Mouse (Mus musculus): ENCODE results near the gene Zbtb39. TPM values are rescaled to one million over a fixed set of nuclear protein-coding genes. Genes with fewer than 3 reads are reported as not detected.

Zbtb39 gene
- 10 to 100 TPM; 11.5 to 14.0 TPM for total RNA-seq (2023)

DNA sequence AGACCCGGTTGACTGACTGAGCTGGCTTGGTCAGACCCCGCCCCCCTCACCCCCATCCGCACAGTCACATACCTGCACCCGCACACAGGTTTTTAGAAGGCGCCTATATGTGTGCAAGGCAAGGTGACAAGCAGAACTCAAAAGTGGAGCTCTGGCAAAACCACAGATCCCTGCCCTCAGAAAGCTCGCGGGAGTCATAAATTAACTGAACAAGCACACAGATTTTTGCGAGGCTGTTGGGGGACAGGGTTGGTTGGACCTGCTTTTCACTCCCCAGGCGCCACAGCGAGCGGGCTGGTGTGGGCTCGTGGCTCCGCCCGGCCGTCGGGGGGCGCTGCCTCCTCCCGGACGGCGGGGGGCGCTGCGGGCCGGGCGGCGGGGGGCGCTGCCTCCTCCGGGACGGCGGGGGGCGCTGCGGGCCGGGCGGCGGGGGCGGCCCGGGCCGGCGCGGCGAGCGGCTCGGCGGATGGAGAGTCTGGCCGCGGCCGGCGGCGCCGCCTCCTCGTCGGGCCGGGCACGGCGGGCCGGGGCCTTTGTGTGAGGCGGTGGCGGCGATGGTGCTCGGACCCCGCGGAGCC is at the start of gene Zbtb39:
Zbtb39 (plus strand) TSS at position 456 of the 578 bp plus-strand sequence.

GRCm38 (mm10) chr10:127704766-127705220 is 34.5 kb upstream of the Zbtb39 start, which contains the start of gene Myo1a:
TSS of gene Myo1a (plus strand) at chr10:127705170.

GRCm38 (mm10) chr10:127724178-127724577 is 15.2 kb upstream of the Zbtb39 start, which contains the start of gene Tac2:
TSS of gene Tac2 (plus strand) at chr10:127724478.

DNA sequence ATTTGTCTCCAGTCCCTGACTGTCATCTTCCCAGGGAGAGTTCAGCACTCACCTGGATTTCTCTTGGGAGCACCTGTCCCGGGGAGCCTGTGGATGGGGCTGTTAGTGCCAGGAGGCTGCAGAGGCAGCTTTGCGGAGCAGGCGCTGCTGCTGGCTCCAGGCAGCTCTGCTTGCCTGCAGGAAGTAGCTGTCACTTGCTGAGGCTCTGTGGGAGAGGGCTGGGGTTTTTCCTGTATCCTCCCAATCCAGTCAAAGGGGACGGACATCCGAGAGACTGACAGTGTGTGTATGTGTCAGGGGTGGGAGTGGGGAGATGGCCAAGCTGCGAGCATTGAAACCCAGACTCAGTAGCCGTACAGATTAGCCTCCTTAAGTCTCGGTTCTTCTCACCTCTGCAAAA is 12.2 kb downstream of the Zbtb39 start, which contains the start of gene Gpr182:
Gpr182 (minus strand) TSS at position 185 of the 400 bp plus-strand sequence.

DNA sequence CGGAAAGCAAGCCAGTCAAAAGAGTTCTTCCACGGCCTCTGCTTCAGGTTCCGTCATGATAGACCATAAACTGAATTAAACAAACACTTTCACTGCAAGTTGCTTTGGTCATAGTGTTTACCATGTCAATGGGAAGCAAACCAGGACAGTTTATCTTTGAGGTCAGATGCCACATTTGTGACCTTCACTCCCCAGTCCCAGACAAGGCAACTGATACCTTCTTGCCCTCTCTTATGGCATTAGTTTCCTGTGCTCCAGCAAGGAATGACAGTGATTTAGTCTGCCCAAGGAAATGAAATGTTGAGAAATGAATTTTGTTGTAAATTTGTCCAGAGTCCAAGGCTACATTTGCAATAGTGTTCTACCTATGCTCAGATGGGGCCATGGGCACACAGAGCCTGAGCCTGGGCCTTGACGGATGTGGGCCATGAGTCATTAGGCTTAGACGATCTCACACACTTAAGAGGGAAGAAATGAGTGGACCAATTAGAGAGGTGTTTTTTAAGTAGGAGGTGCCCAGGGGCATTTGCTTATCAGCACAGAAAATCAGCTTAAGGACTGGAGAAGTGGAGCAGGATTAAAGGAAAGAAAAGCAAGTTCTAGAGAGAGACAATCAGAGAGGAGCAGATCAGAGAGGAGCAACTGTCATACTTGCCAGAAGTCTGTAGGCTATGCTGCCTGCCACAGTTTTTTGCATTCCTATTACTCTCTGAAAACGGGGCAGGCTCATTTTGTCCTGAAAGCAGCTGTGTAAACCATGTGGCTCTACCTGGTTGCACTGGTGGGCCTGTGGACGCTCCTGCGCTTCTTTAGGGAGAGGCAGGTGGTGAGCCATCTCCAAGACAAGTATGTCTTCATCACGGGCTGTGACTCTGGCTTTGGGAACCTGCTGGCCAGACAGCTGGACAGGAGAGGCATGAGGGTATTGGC is 20.1 kb downstream of the Zbtb39 start, which contains the start of the genes Rdh1 and Rdh16f1:
Rdh1 (plus strand) TSS at position 541 of the 930 bp plus-strand sequence.
Rdh16f1 (plus strand) TSS at position 607 of the 930 bp plus-strand sequence.

GRCm38 (mm10) chr10:127776011-127776410 is 36.7 kb downstream of the Zbtb39 start, which contains the start of gene Rdh9:
TSS of gene Rdh9 (plus strand) at chr10:127776386.

Other genes with a start within 250 kb of the Zbtb39 start
- gene Stac3, start 237.9 kb upstream of the Zbtb39 start, total RNA-seq (2023): 10 to 100 TPM in 1 of 2 experiments, 1 to 10 TPM in 1; 8.7 to 12.0 TPM
- not detected for gene Ndufa4l2, start 224.6 kb upstream of the Zbtb39 start, total RNA-seq (2023)
- 10 to 100 TPM; 95.6 to 98.7 TPM for gene Shmt2, start 217.1 kb upstream of the Zbtb39 start, total RNA-seq (2023)
- gene Nxph4, start 205.0 kb upstream of the Zbtb39 start, total RNA-seq (2023): not detected
- gene Lrp1, start 118.4 kb upstream of the Zbtb39 start, total RNA-seq (2023): 1 to 10 TPM; 5.4 to 6.5 TPM
- gene Stat6, start 96.6 kb upstream of the Zbtb39 start, total RNA-seq (2023): 100 to 1,000 TPM; 198 to 232 TPM
- gene Nemp1, start 72.6 kb upstream of the Zbtb39 start, total RNA-seq (2023): 10 to 100 TPM in 1 of 2 experiments, 1 to 10 TPM in 1; 9.4 to 11.9 TPM
- gene Nab2, start 71.0 kb upstream of the Zbtb39 start, total RNA-seq (2023): 10 to 100 TPM; 37.4 to 53.9 TPM
- gene Myo1a, start 34.4 kb upstream of the Zbtb39 start, total RNA-seq (2023): under 1 TPM; 0.15 to 0.73 TPM
- gene Tac2, start 15.1 kb upstream of the Zbtb39 start, total RNA-seq (2023): not detected
- gene Gpr182, start 12.2 kb downstream of the Zbtb39 start, total RNA-seq (2023): under 1 TPM in 1 of 2 experiments, not detected in 1; 0.15 TPM
- gene Rdh1, start 20.2 kb downstream of the Zbtb39 start, total RNA-seq (2023): under 1 TPM; 0.17 to 0.36 TPM
- under 1 TPM in 1 of 2 experiments, not detected in 1; 0.82 TPM for gene Rdh16f1, start 20.2 kb downstream of the Zbtb39 start, total RNA-seq (2023)
- gene Rdh9, start 36.8 kb downstream of the Zbtb39 start, total RNA-seq (2023): under 1 TPM in 1 of 2 experiments, not detected in 1; 0.47 TPM
- not detected for gene Rdh16, start 61.6 kb downstream of the Zbtb39 start, total RNA-seq (2023)
- gene Rdh19, start 110.4 kb downstream of the Zbtb39 start, total RNA-seq (2023): not detected
- gene Rdh16f2, start 126.9 kb downstream of the Zbtb39 start, total RNA-seq (2023): not detected
- gene Rdh7, start 149.3 kb downstream of the Zbtb39 start, total RNA-seq (2023): not detected
- not detected for gene Sdr9c7, start 159.0 kb downstream of the Zbtb39 start, total RNA-seq (2023)

Measured in T-cell, adult 66 days (primary cell).